ENCODE assay signal across 19 mouse cellular contexts in the genomic region with DNA sequence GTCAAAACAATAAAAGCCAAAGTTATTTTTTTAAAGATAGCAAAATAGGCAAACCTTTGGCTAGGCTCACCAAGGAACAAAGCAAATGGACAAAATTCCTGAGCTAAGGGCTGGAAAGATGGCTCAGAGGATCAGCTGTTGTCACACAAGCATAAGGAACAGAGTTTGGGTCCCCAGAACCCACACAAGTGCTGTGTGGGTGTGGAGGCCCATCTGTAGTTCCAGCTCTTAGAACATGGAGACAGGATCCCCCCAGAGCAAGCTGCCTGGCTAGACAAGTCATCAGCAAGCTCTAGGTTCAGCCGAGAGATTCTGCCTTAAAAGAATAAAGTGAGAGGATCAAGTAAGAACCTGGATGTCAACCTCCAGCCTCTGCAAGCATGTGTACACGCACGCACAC. TPM values are rescaled to one million over a fixed set of nuclear protein-coding genes. Genes with fewer than 3 reads are reported as not detected.
"Had no signal": no experiment of that assay in that cellular context is flagged by ENCODE, and none has a peak within 500 bp of the region (broad histone marks: within the 10 kb centered on the region; RNA-seq: fewer than 3 reads in every experiment).

No protein-coding gene starts in this region.

- H3K4me1 ChIP-seq: limb, embryonic 15.5 days; megakaryocyte, embryonic 14.5 days; neural tube, embryonic 12.5 days had no signal

- H3K9me3 ChIP-seq: limb, embryonic 15.5 days; liver, embryonic 12.5 days; megakaryocyte, embryonic 14.5 days; neural tube, embryonic 12.5 days had no signal

- DNase-seq: kidney, adult 11 months; kidney, adult 9 months; kidney, postnatal 36 days; lung, embryonic 14.5 days; lung, postnatal 10 days; thymus, adult 2 months; thymus, postnatal 25 days had no signal

- H3K36me3 ChIP-seq: limb, embryonic 15.5 days; liver, embryonic 12.5 days; neural tube, embryonic 12.5 days had no signal

- H3K9ac ChIP-seq: limb, embryonic 15.5 days; liver, embryonic 12.5 days; lung, embryonic 14.5 days; neural tube, embryonic 12.5 days had no signal

- H3K4me2 ChIP-seq: limb, embryonic 15.5 days; liver, embryonic 12.5 days; lung, embryonic 14.5 days; neural tube, embryonic 12.5 days had no signal

- H3K27ac ChIP-seq: kidney, postnatal 0 days; limb, embryonic 15.5 days; liver, embryonic 12.5 days; macrophage; neural tube, embryonic 12.5 days; stomach, postnatal 0 days had no signal

- H3K27me3 ChIP-seq: limb, embryonic 15.5 days; neural tube, embryonic 12.5 days had no signal

- ATAC-seq: liver, embryonic 12.5 days had no signal

- H3K4me3 ChIP-seq: limb, embryonic 15.5 days; liver, embryonic 12.5 days; megakaryocyte, embryonic 14.5 days; neural tube, embryonic 12.5 days had no signal

RNA-seq across cellular contexts. Expression of a gene that starts 11.9 kb away (rescaled TPM):
- total RNA-seq: monocyte, adult 5-6 weeks; neutrophil, adult 5-6 weeks had no signal
- polyA plus RNA-seq: macrophage had no signal

RNA-seq across cellular contexts. Expression of a gene that starts 30.5 kb away (rescaled TPM):
- total RNA-seq: monocyte, adult 5-6 weeks; neutrophil, adult 5-6 weeks had no signal
- polyA plus RNA-seq: limb, embryonic 11.5 days; limb, embryonic 15.5 days; macrophage; thymus, adult 2 months; urinary bladder, adult 2 months had no signal

RNA-seq across cellular contexts. Expression of a gene that starts 48.0 kb away (rescaled TPM):
- total RNA-seq: monocyte, adult 5-6 weeks; neutrophil, adult 5-6 weeks had no signal
- polyA plus RNA-seq: limb, embryonic 11.5 days; limb, embryonic 15.5 days; liver, embryonic 16.5 days; macrophage; thymus, adult 2 months; urinary bladder, adult 2 months had no signal

RNA-seq across cellular contexts. Expression of a gene that starts 50.8 kb away (rescaled TPM):
- total RNA-seq: monocyte, adult 5-6 weeks; neutrophil, adult 5-6 weeks had no signal
- polyA plus RNA-seq: limb, embryonic 15.5 days; macrophage; stomach, postnatal 0 days had no signal
